Mouse (Mus musculus) CH12.LX (cell line): ENCODE measurements around the gene Gm43552. TPM values are rescaled to one million over a fixed set of nuclear protein-coding genes. Genes with fewer than 3 reads are reported as not detected.

Source experiments
- DNase-seq: peaks from one replicate; pipeline ENCODE4 v3.0.0-alpha.2; 2013; ENCODE audit errors: extremely low read depth
- H3K27ac ChIP-seq: 2 replicates; pipeline ENCODE4 v1.5.1; 2012; ENCODE audit warnings: low read depth, mild to moderate bottlenecking, control low read depth, moderate library complexity; ENCODE audit not compliant: insufficient read depth
- H3K27me3 ChIP-seq: replicated peaks from 2 replicates; pipeline ENCODE3; 2012; ENCODE audit warnings: inconsistent platforms
- H3K36me3 ChIP-seq, 2 experiments: replicated peaks in 1 of 2; 2 replicates each; pipeline versions ENCODE3 to v1.6.1; 2012; ENCODE audit warnings: inconsistent platforms in 1 of 2, low read length in 1 of 2, mild to moderate bottlenecking in 1 of 2, mixed read lengths in 1 of 2, moderate library complexity in 1 of 2; ENCODE audit not compliant: control insufficient read depth in 1 of 2, insufficient read depth in 1 of 2
- H3K4me1 ChIP-seq, 2 experiments: 2 replicates each; pipeline ENCODE4 v1.6.1; 2012; ENCODE audit warnings: inconsistent platforms in 1 of 2, moderate library complexity in 1 of 2; ENCODE audit not compliant: insufficient read depth in 2 of 2, control insufficient read depth in 1 of 2
- H3K4me2 ChIP-seq: 2 replicates; pipeline ENCODE4 v1.6.1; 2012; ENCODE audit warnings: low read depth, mild to moderate bottlenecking, control low read depth; ENCODE audit not compliant: poor library complexity, insufficient read depth, severe bottlenecking
- H3K4me3 ChIP-seq, 3 experiments: fragments of 150-350 bp in 1 of 3; sonication (generic) in 1 of 3; replicated peaks in 1 of 3; 2 replicates each; pipeline versions ENCODE3 to v1.5.1; 2011 to 2012; ENCODE audit warnings: low read depth in 2 of 3, low read length in 2 of 3, mild to moderate bottlenecking in 2 of 3, moderate library complexity in 2 of 3, control low read depth in 1 of 3, improper control_type of control experiment in 1 of 3, inconsistent platforms in 1 of 3, mixed read lengths in 1 of 3; ENCODE audit not compliant: poor library complexity in 1 of 3
- H3K79me2 ChIP-seq: replicated peaks from 2 replicates; pipeline ENCODE4 v1.6.1; 2012; ENCODE audit warnings: mild to moderate bottlenecking, moderate library complexity; ENCODE audit not compliant: control insufficient read depth, poor library complexity, insufficient read depth, severe bottlenecking; ENCODE audit errors: extremely low read depth
- H3K9ac ChIP-seq: 2 replicates; pipeline ENCODE4 v1.6.1; 2012; ENCODE audit warnings: low read depth, mild to moderate bottlenecking, control low read depth, moderate library complexity; ENCODE audit not compliant: insufficient read depth
- H3K9me3 ChIP-seq: replicated peaks from 2 replicates; pipeline ENCODE3; 2012; ENCODE audit warnings: low read length, inconsistent platforms, mixed read lengths
- BHLHE40 ChIP-seq: IDR thresholded peaks from 2 replicates; pipeline ENCODE4 v1.6.1; 2011; ENCODE audit warnings: mild to moderate bottlenecking, low read depth, low read length, improper control_type of control experiment
- CHD1 ChIP-seq: IDR thresholded peaks from 2 replicates; pipeline ENCODE4 v1.6.1; 2012; ENCODE audit warnings: low read depth, low read length, improper control_type of control experiment, inconsistent platforms
- CHD2 ChIP-seq: IDR thresholded peaks from 2 replicates; pipeline ENCODE4 v1.6.1; 2011; ENCODE audit warnings: low read length, improper control_type of control experiment
- CTCF ChIP-seq, 2 experiments: IDR thresholded peaks in 1 of 2; conservative IDR thresholded peaks in 1 of 2; 2 replicates each; pipeline ENCODE4 v1.5.1; 2011 to 2012; ENCODE audit warnings: low read depth in 2 of 2, low read length in 2 of 2, improper control_type of control experiment in 1 of 2, inconsistent platforms in 1 of 2, mild to moderate bottlenecking in 1 of 2, moderate library complexity in 1 of 2
- E2F4 ChIP-seq: IDR thresholded peaks from 2 replicates; pipeline ENCODE4 v1.6.1; 2011; ENCODE audit warnings: low read depth, low read length, improper control_type of control experiment; ENCODE audit not compliant: insufficient replicate concordance
- ELF1 ChIP-seq: IDR thresholded peaks from 2 replicates; pipeline ENCODE4 v1.6.1; 2014; ENCODE audit warnings: low read depth, mild to moderate bottlenecking, inconsistent platforms, low read length, improper control_type of control experiment
- ETS1 ChIP-seq: conservative IDR thresholded peaks from 2 replicates; pipeline ENCODE4 v1.6.1; 2012; ENCODE audit warnings: low read depth, mild to moderate bottlenecking, inconsistent platforms, low read length, improper control_type of control experiment, moderate library complexity
- GABPA ChIP-seq: IDR thresholded peaks from 2 replicates; pipeline ENCODE4 v1.6.1; 2012; ENCODE audit warnings: low read depth, low read length, improper control_type of control experiment, inconsistent platforms; ENCODE audit not compliant: insufficient replicate concordance
- HCFC1 ChIP-seq: IDR thresholded peaks from 2 replicates; pipeline ENCODE4 v1.6.1; 2012; ENCODE audit warnings: low read depth, mild to moderate bottlenecking, inconsistent platforms, low read length, improper control_type of control experiment
- IRF4 ChIP-seq: IDR thresholded peaks from 2 replicates; pipeline ENCODE4 v1.6.1; 2014; ENCODE audit warnings: low read depth, mild to moderate bottlenecking, inconsistent platforms, low read length, improper control_type of control experiment
- JUN ChIP-seq: IDR thresholded peaks from 2 replicates; pipeline ENCODE4 v1.6.1; 2011; ENCODE audit warnings: low read depth, mild to moderate bottlenecking, low read length, improper control_type of control experiment, moderate library complexity; ENCODE audit not compliant: insufficient read depth
- JUND ChIP-seq: conservative IDR thresholded peaks from 2 replicates; pipeline ENCODE4 v1.6.1; 2011; ENCODE audit warnings: low read depth, low read length, improper control_type of control experiment
- KAT2A ChIP-seq: IDR thresholded peaks from 2 replicates; pipeline ENCODE4 v1.6.1; 2012; ENCODE audit warnings: low read length, improper control_type of control experiment, inconsistent platforms; ENCODE audit not compliant: insufficient replicate concordance
- MAFK ChIP-seq: IDR thresholded peaks from 2 replicates; pipeline ENCODE4 v1.6.1; 2011; ENCODE audit warnings: low read length, improper control_type of control experiment; ENCODE audit not compliant: insufficient replicate concordance
- MAX ChIP-seq: IDR thresholded peaks from 2 replicates; pipeline ENCODE4 v1.6.1; 2011; ENCODE audit warnings: low read length, improper control_type of control experiment
- MAZ ChIP-seq: IDR thresholded peaks from 2 replicates; pipeline ENCODE4 v1.6.1; 2012; ENCODE audit warnings: low read depth, mild to moderate bottlenecking, inconsistent platforms, low read length, improper control_type of control experiment, moderate library complexity
- MEF2A ChIP-seq: IDR thresholded peaks from 2 replicates; pipeline ENCODE4 v1.6.1; 2014; ENCODE audit warnings: low read depth, mild to moderate bottlenecking, inconsistent platforms, low read length, improper control_type of control experiment, borderline replicate concordance
- MXI1 ChIP-seq: IDR thresholded peaks from 2 replicates; pipeline ENCODE4 v1.6.1; 2011; ENCODE audit warnings: mild to moderate bottlenecking, low read depth, low read length, improper control_type of control experiment
- MYC ChIP-seq: IDR thresholded peaks from 2 replicates; pipeline ENCODE4 v1.6.1; 2011; ENCODE audit warnings: low read depth, mild to moderate bottlenecking, improper control_type of control experiment, low read length
- NELFE ChIP-seq: IDR thresholded peaks from 2 replicates; pipeline ENCODE4 v1.6.1; 2011; ENCODE audit warnings: low read depth, low read length, improper control_type of control experiment
- NRF1 ChIP-seq: IDR thresholded peaks from 2 replicates; pipeline ENCODE4 v1.6.1; 2014; ENCODE audit warnings: low read depth, mild to moderate bottlenecking, inconsistent platforms, low read length, improper control_type of control experiment, moderate library complexity
- PAX5 ChIP-seq: IDR thresholded peaks from 2 replicates; pipeline ENCODE4 v1.6.1; 2012; ENCODE audit warnings: low read length, inconsistent platforms, mixed read lengths
- POLR2AphosphoS2 ChIP-seq: IDR thresholded peaks from 2 replicates; pipeline ENCODE4 v1.6.1; 2011; ENCODE audit warnings: low read depth, low read length, improper control_type of control experiment
- RAD21 ChIP-seq: IDR thresholded peaks from 2 replicates; pipeline ENCODE4 v1.6.1; 2011; ENCODE audit warnings: low read depth, mild to moderate bottlenecking, low read length, improper control_type of control experiment, moderate library complexity
- RCOR1 ChIP-seq: conservative IDR thresholded peaks from 2 replicates; pipeline ENCODE4 v1.6.1; 2012; ENCODE audit warnings: low read depth, mild to moderate bottlenecking, inconsistent platforms, low read length, improper control_type of control experiment
- SIN3A ChIP-seq: IDR thresholded peaks from 2 replicates; pipeline ENCODE4 v1.6.1; 2012; ENCODE audit warnings: low read length, improper control_type of control experiment, inconsistent platforms
- SMC3 ChIP-seq: IDR thresholded peaks from 2 replicates; pipeline ENCODE4 v1.6.1; 2011; ENCODE audit warnings: low read depth, low read length, improper control_type of control experiment
- TBP ChIP-seq: conservative IDR thresholded peaks from 2 replicates; pipeline ENCODE4 v1.6.1; 2011; ENCODE audit warnings: low read depth, low read length, improper control_type of control experiment
- TCF12 ChIP-seq: IDR thresholded peaks from 2 replicates; pipeline ENCODE4 v1.6.1; 2014; ENCODE audit warnings: low read depth, mild to moderate bottlenecking, inconsistent platforms, low read length, improper control_type of control experiment
- UBTF ChIP-seq: IDR thresholded peaks from 2 replicates; pipeline ENCODE4 v1.6.1; 2012; ENCODE audit warnings: low read depth, mild to moderate bottlenecking, inconsistent platforms, low read length, improper control_type of control experiment, moderate library complexity
- USF1 ChIP-seq: IDR thresholded peaks from 2 replicates; pipeline ENCODE4 v1.6.1; 2014; ENCODE audit warnings: low read depth, mild to moderate bottlenecking, inconsistent platforms, low read length, improper control_type of control experiment
- USF2 ChIP-seq: conservative IDR thresholded peaks from 2 replicates; pipeline ENCODE4 v1.6.1; 2011; ENCODE audit warnings: low read depth, low read length, improper control_type of control experiment
- ZC3H11A ChIP-seq: IDR thresholded peaks from 2 replicates; pipeline ENCODE4 v1.6.1; 2012; ENCODE audit warnings: low read depth, mild to moderate bottlenecking, inconsistent platforms, low read length, improper control_type of control experiment
- ZKSCAN1 ChIP-seq: IDR thresholded peaks from 2 replicates; pipeline ENCODE4 v1.6.1; 2012; ENCODE audit warnings: low read depth, inconsistent platforms, low read length, improper control_type of control experiment, borderline replicate concordance
- ZMIZ1 ChIP-seq: IDR thresholded peaks from 2 replicates; pipeline ENCODE4 v1.6.1; 2012; ENCODE audit warnings: low read depth, mild to moderate bottlenecking, inconsistent platforms, low read length, improper control_type of control experiment
- ZNF384 ChIP-seq: IDR thresholded peaks from 2 replicates; pipeline ENCODE4 v1.6.1; 2012; ENCODE audit warnings: low read depth, low read length, improper control_type of control experiment, inconsistent platforms
- dilution Hi-C: fragments of 300-500 bp; cut with MboI; formaldehyde crosslinking; loops from 2 replicates; pipeline ENCODE4 v1.14.3; 2020; ENCODE audit warnings: low sequenced_read_pairs; ENCODE audit not compliant: extremely low pct_unique_long_range_greater_than_20kb, extremely low pct_ligation_motif_present
- in situ Hi-C: fragments of 300-500 bp; cut with MboI; formaldehyde crosslinking; loops from 3 replicates; pipeline ENCODE4 v1.14.3; 2019; ENCODE audit warnings: low sequenced_read_pairs, low pct_ligation_motif_present, low pct_unique_long_range_greater_than_20kb, mixed read lengths
- polyA plus RNA-seq: library from polyadenylated mRNA; unstranded; fragments of >175 nt; gene quantifications from 2 replicates; pipeline ENCODE4 v1.2.1, GENCODE M21; 2012; ENCODE audit warnings: low read depth; ENCODE audit not compliant: insufficient read length
- total RNA-seq, 2 experiments: library from RNA; depleted of rRNA; stranded (reverse); fragments of 300-350 nt in 1 of 2; fragments of >200 nt in 1 of 2; gene quantifications; 2 replicates each; pipeline ENCODE4 v1.2.3; 2012 to 2014

The Gm43552 gene
- total and polyA plus RNA-seq, 3 experiments: 2.1 TPM; not detected in 2

GRCm38 (mm10) chr5:65390648-65391644 is 101.7 kb downstream of the Gm43552 start, which contains the start of the genes Rpl9 and Lias:
TSS of gene Rpl9 (minus strand) at chr5:65391444.
TSS of gene Lias (plus strand) at chr5:65391497.
- Histone ChIP-seq H3K79me2 (peaks cover 38% of the 10 kb centered on the region), H3K27ac (peak within 1 kb of the TSS; percentile 70), H3K4me3 (peak within 1 kb of the TSS; percentile 83 to 96 (median 94)), H3K4me1 (peaks cover 0 to 27% of the 10 kb centered on the region in 2 experiments; a peak in 2 of 4 replicates), H3K36me3 (peaks cover 41 to 57% of the 10 kb centered on the region in 2 experiments), H3K9me3 (no peaks in the 10 kb centered on the region), H3K9ac (peak within 1 kb of the TSS; percentile 99), H3K27me3 (no peaks in the 10 kb centered on the region), H3K4me2 (peak within 1 kb of the TSS; percentile 99)
- DNase-seq: peak; percentile 96
- in situ Hi-C loops: loop anchor here (10.0 kb wide), 1 partner anchor 304 kb away; the partner anchor contains the start of gene Pds5a
- dilution Hi-C loops: no loop called here
- peak; percentile 93 for TF ChIP-seq MAX
- peak; percentile 99 for TF ChIP-seq NELFE
- peak; percentile 98 for TF ChIP-seq TBP
- peak; percentile 69; the same call in 1 of the 2 replicates for TF ChIP-seq CHD2
- TF ChIP-seq CHD1: peak; percentile 61; the same call in 1 of the 2 replicates
- no peak for TF ChIP-seq RAD21
- TF ChIP-seq ETS1: peak; percentile 54; the same call in 1 of the 2 replicates
- TF ChIP-seq MXI1: peak; percentile 89
- peak; percentile 98 for TF ChIP-seq KAT2A
- TF ChIP-seq UBTF: no peak
- peak; percentile 99 for TF ChIP-seq HCFC1
- peak; percentile 95 for TF ChIP-seq ZMIZ1
- TF ChIP-seq JUND: peak; percentile 68
- TF ChIP-seq ELF1: peak; percentile 85
- no peak for TF ChIP-seq MAFK
- peak; percentile 62 for TF ChIP-seq NRF1
- TF ChIP-seq BHLHE40: peak; percentile 39; the same call in 1 of the 2 replicates
- TF ChIP-seq GABPA: peak; percentile 81; the same call in 1 of the 2 replicates
- TF ChIP-seq TCF12: peak; percentile 96
- peak; percentile 99 for TF ChIP-seq SIN3A
- no peak for TF ChIP-seq CTCF (conservative IDR thresholded peaks at IDR 0.05 in 1 of 2, IDR thresholded peaks at IDR 0.05 in 1 of 2; ENCODE audit: low read depth in 2 of 2, low read length in 2 of 2)
- TF ChIP-seq USF2: no peak
- peak; percentile 8; the same call in 1 of the 2 replicates for TF ChIP-seq JUN
- peak; percentile 89; the same call in 1 of the 2 replicates for TF ChIP-seq MEF2A
- no peak for TF ChIP-seq PAX5
- TF ChIP-seq IRF4: peak; percentile 78; the same call in 1 of the 2 replicates
- TF ChIP-seq E2F4: 0 out of 2 replicates have a peak, but pooled peaks have one; percentile 35
- no peak for TF ChIP-seq USF1
- peak; percentile 94 for TF ChIP-seq POLR2AphosphoS2
- no peak; the same call in 1 of the 2 replicates for TF ChIP-seq ZKSCAN1
- TF ChIP-seq RCOR1: no peak; the same call in 1 of the 2 replicates
- peak; percentile 43; the same call in 1 of the 2 replicates for TF ChIP-seq ZNF384
- TF ChIP-seq SMC3: no peak
- TF ChIP-seq MYC: peak; percentile 98
- no peak for TF ChIP-seq ZC3H11A
- peak; percentile 88; the same call in 1 of the 2 replicates for TF ChIP-seq MAZ
